Mouse (Mus musculus): ENCODE measurements around the gene Fam83d.

- TF ChIP-seq CTCF (IDR thresholded peaks at IDR 0.05; ENCODE audit: borderline replicate concordance, insufficient read depth, low read length), result no peak
- TF ChIP-seq POLR2A (IDR thresholded peaks at IDR 0.05; ENCODE audit: low read depth, low read length), result no peak
Measured at GRCm38 (mm10) chr2:158721481-158721880, 46.4 kb upstream of the Fam83d start.

All from embryonic fibroblast, embryonic 13.5 days (primary cell).